Mouse (Mus musculus) liver, embryonic 12.5 days (tissue): ENCODE data around the gene Cfap54. TPM values are rescaled to one million over a fixed set of nuclear protein-coding genes. Genes with fewer than 3 reads are reported as not detected.
A peak's percentile ranks its signal among the peaks of the same experiment; 100 is the strongest.

Experiments used
- ATAC-seq: fragments of 200-750 bp; cut with Nextera tagmentation; 2 replicates; pipeline ENCODE4 v1.8.0; 2017; ENCODE audit warnings: moderate number of reproducible peaks, mild to moderate bottlenecking, moderate library complexity
- H3K27ac ChIP-seq: fragments of 300-500 bp; sonication (generic); 2 replicates; pipeline ENCODE4 v1.5.1; 2016; ENCODE audit warnings: mild to moderate bottlenecking
- H3K27me3 ChIP-seq: fragments of 300-500 bp; sonication (generic); replicated peaks from 2 replicates; pipeline ENCODE4 v1.6.1; 2016; ENCODE audit warnings: mild to moderate bottlenecking, moderate library complexity
- H3K36me3 ChIP-seq: fragments of 300-500 bp; sonication (generic); 2 replicates; pipeline ENCODE4 v1.6.1; 2016; ENCODE audit warnings: mild to moderate bottlenecking, moderate library complexity
- H3K4me1 ChIP-seq: fragments of 300-500 bp; sonication (generic); 2 replicates; pipeline ENCODE4 v1.6.1; 2016
- H3K4me2 ChIP-seq: fragments of 300-500 bp; sonication (generic); 2 replicates; pipeline ENCODE4 v1.6.1; 2016; ENCODE audit warnings: mild to moderate bottlenecking, moderate library complexity
- H3K4me3 ChIP-seq: fragments of 300-500 bp; sonication (generic); 2 replicates; pipeline ENCODE4 v1.5.1; 2016; ENCODE audit warnings: mild to moderate bottlenecking, moderate library complexity
- H3K9ac ChIP-seq: fragments of 300-500 bp; sonication (generic); 2 replicates; pipeline ENCODE4 v1.6.1; 2016; ENCODE audit warnings: mild to moderate bottlenecking, moderate library complexity
- H3K9me3 ChIP-seq: fragments of 300-500 bp; sonication (generic); replicated peaks from 2 replicates; pipeline ENCODE4 v1.6.1; 2016; ENCODE audit warnings: mild to moderate bottlenecking, moderate library complexity
- WGBS: fragments of 180-500 bp; shearing (Covaris S2); methylation state at CpG from one replicate; pipeline ENCODE4 v1.1.7; 2016; ENCODE audit not compliant: insufficient replicate concordance; 5-methylcytosine and 5-hydroxymethylcytosine counted together
- polyA plus RNA-seq: library from polyadenylated mRNA; unstranded; fragments of >200 nt; fragmentation: Nextera tagmentation; extraction: Ambion mirVana; gene quantifications from 2 replicates; pipeline ENCODE4 v1.2.1, GENCODE M21; 2016

Cfap54 gene
- polyA plus RNA-seq, 1 experiment from 2014 or later = 0.12 TPM

- no peaks in the 10 kb centered on the region for H3K36me3 ChIP-seq
- no peak overlapping the region for H3K27ac ChIP-seq
- H3K4me3 ChIP-seq = no peak overlapping the region
- H3K9me3 ChIP-seq = no peaks in the 10 kb centered on the region
- no peak for ATAC-seq
- H3K27me3 ChIP-seq = no peaks in the 10 kb centered on the region
- 54% methylated on average over 7 of the region's 7 CpGs for WGBS
- H3K9ac ChIP-seq = no peak overlapping the region
- no peak overlapping the region for H3K4me2 ChIP-seq
- peaks cover 20% of the 10 kb centered on the region; the same call in 1 of the 2 replicates for H3K4me1 ChIP-seq
These were observed 13.7 kb upstream of the Cfap54 start for GRCm38 (mm10) chr10:93094957-93095580.

- H3K27me3 ChIP-seq = no peaks in the 10 kb centered on the region
- no peak for ATAC-seq
- H3K4me3 ChIP-seq = no peak overlapping the region
- no peak overlapping the region for H3K4me2 ChIP-seq
- peaks cover 28% of the 10 kb centered on the region for H3K4me1 ChIP-seq
- no peaks in the 10 kb centered on the region for H3K36me3 ChIP-seq
- 60% methylated on average over 2 of the region's 2 CpGs for WGBS
- H3K9ac ChIP-seq = no peak overlapping the region
- H3K9me3 ChIP-seq = no peaks in the 10 kb centered on the region
- H3K27ac ChIP-seq = no peak overlapping the region
These were observed 10.5 kb upstream of the Cfap54 start for GRCm38 (mm10) chr10:93091928-93092327.

GRCm38 (mm10) chr10:93090241-93090640, 8.8 kb upstream of the Cfap54 start:
- Histone ChIP-seq H3K4me1 (peaks cover 20% of the 10 kb centered on the region), H3K9ac (no peak overlapping the region), H3K4me2 (no peak overlapping the region), H3K27ac (no peak overlapping the region), H3K27me3 (no peaks in the 10 kb centered on the region), H3K4me3 (no peak overlapping the region), H3K36me3 (no peaks in the 10 kb centered on the region), H3K9me3 (no peaks in the 10 kb centered on the region)
- 60% methylated on average over 6 of the region's 6 CpGs for WGBS
- no peak for ATAC-seq

GRCm38 (mm10) chr10:93088396-93089048, 7.1 kb upstream of the Cfap54 start:
- Histone ChIP-seq H3K27ac (no peak overlapping the region), H3K27me3 (no peaks in the 10 kb centered on the region), H3K9me3 (no peaks in the 10 kb centered on the region), H3K9ac (peak overlapping the region; percentile 10; the same call in 1 of the 2 replicates), H3K4me3 (no peak overlapping the region), H3K36me3 (no peaks in the 10 kb centered on the region), H3K4me2 (no peak overlapping the region), H3K4me1 (peaks cover 14% of the 10 kb centered on the region)
- no peak for ATAC-seq
- WGBS = 59% methylated on average over 11 of the region's 11 CpGs

- 56% methylated on average over 7 of the region's 7 CpGs for WGBS
- Histone ChIP-seq H3K27ac (no peak overlapping the region), H3K9ac (no peak overlapping the region), H3K36me3 (no peaks in the 10 kb centered on the region), H3K9me3 (no peaks in the 10 kb centered on the region), H3K27me3 (no peaks in the 10 kb centered on the region), H3K4me1 (peaks cover 23% of the 10 kb centered on the region), H3K4me2 (no peak overlapping the region), H3K4me3 (no peak overlapping the region)
- ATAC-seq = no peak
These were observed 6.1 kb upstream of the Cfap54 start for GRCm38 (mm10) chr10:93087504-93087903.

GRCm38 (mm10) chr10:93083963-93084340, 2.5 kb upstream of the Cfap54 start:
- no peaks in the 10 kb centered on the region for H3K27me3 ChIP-seq
- no peak overlapping the region for H3K9ac ChIP-seq
- no peak overlapping the region for H3K4me3 ChIP-seq
- no peak overlapping the region for H3K4me2 ChIP-seq
- WGBS = 69% methylated on average over 8 of the region's 8 CpGs
- no peaks in the 10 kb centered on the region for H3K9me3 ChIP-seq
- no peak overlapping the region for H3K27ac ChIP-seq
- H3K36me3 ChIP-seq = no peaks in the 10 kb centered on the region
- no peak for ATAC-seq
- peaks cover 35% of the 10 kb centered on the region for H3K4me1 ChIP-seq

GRCm38 (mm10) chr10:93083198-93083962, 2.0 kb upstream of the Cfap54 start:
- Histone ChIP-seq H3K36me3 (no peaks in the 10 kb centered on the region), H3K27ac (peak overlapping the region; percentile 7; the same call in 1 of the 2 replicates), H3K4me3 (peak overlapping the region; percentile 31; the same call in 1 of the 2 replicates), H3K4me1 (peaks cover 35% of the 10 kb centered on the region), H3K4me2 (peak overlapping the region; percentile 55), H3K9me3 (no peaks in the 10 kb centered on the region), H3K27me3 (no peaks in the 10 kb centered on the region), H3K9ac (peak overlapping the region; percentile 45)
- no peak for ATAC-seq
- 13% methylated on average over 17 of the region's 17 CpGs for WGBS

GRCm38 (mm10) chr10:93079486-93079885, 1.9 kb downstream of the Cfap54 start:
- ATAC-seq = no peak
- WGBS = 67% methylated on average over 3 of the region's 3 CpGs
- H3K4me3 ChIP-seq = no peak overlapping the region

GRCm38 (mm10) chr10:93077935-93078479, 3.4 kb downstream of the Cfap54 start:
- no peak for ATAC-seq
- H3K9me3 ChIP-seq = no peaks in the 10 kb centered on the region
- H3K4me3 ChIP-seq = no peak overlapping the region
- H3K27ac ChIP-seq = no peak overlapping the region
- no peaks in the 10 kb centered on the region for H3K36me3 ChIP-seq
- WGBS = 61% methylated on average over 11 of the region's 11 CpGs
- H3K4me2 ChIP-seq = no peak overlapping the region
- peaks cover 28% of the 10 kb centered on the region for H3K4me1 ChIP-seq
- H3K9ac ChIP-seq = no peak overlapping the region
- no peaks in the 10 kb centered on the region; the same call in 1 of the 2 replicates for H3K27me3 ChIP-seq

More at GRCm38 (mm10) chr10:93079486-93079885, 1.9 kb downstream of the Cfap54 start:
- no peaks in the 10 kb centered on the region for H3K36me3 ChIP-seq
- H3K9me3 ChIP-seq = no peaks in the 10 kb centered on the region
- no peaks in the 10 kb centered on the region; the same call in 1 of the 2 replicates for H3K27me3 ChIP-seq
- no peak overlapping the region for H3K27ac ChIP-seq
- H3K9ac ChIP-seq = no peak overlapping the region
- H3K4me1 ChIP-seq = peaks cover 35% of the 10 kb centered on the region
- no peak overlapping the region for H3K4me2 ChIP-seq

GRCm38 (mm10) chr10:93076376-93076775, 5.0 kb downstream of the Cfap54 start:
- Histone ChIP-seq H3K4me3 (no peak overlapping the region), H3K27me3 (no peaks in the 10 kb centered on the region; the same call in 1 of the 2 replicates), H3K4me1 (peaks cover 21% of the 10 kb centered on the region), H3K4me2 (no peak overlapping the region), H3K9ac (no peak overlapping the region), H3K9me3 (no peaks in the 10 kb centered on the region), H3K27ac (no peak overlapping the region), H3K36me3 (no peaks in the 10 kb centered on the region)
- no peak for ATAC-seq
- WGBS = 83% methylated on average over 9 of the region's 9 CpGs

- peaks cover 18% of the 10 kb centered on the region for H3K4me1 ChIP-seq
- 72% methylated on average over 8 of the region's 8 CpGs for WGBS
- H3K36me3 ChIP-seq = no peaks in the 10 kb centered on the region
- no peaks in the 10 kb centered on the region for H3K9me3 ChIP-seq
- no peak overlapping the region for H3K4me3 ChIP-seq
- no peak for ATAC-seq
- no peak overlapping the region for H3K9ac ChIP-seq
- H3K27ac ChIP-seq = no peak overlapping the region
- H3K27me3 ChIP-seq = no peaks in the 10 kb centered on the region; the same call in 1 of the 2 replicates
- H3K4me2 ChIP-seq = no peak overlapping the region
These were observed 5.6 kb downstream of the Cfap54 start for GRCm38 (mm10) chr10:93075856-93076255.

GRCm38 (mm10) chr10:93072769-93073168, 8.6 kb downstream of the Cfap54 start:
- Histone ChIP-seq H3K9me3 (no peaks in the 10 kb centered on the region), H3K4me1 (peaks cover 44% of the 10 kb centered on the region), H3K4me3 (no peak overlapping the region), H3K27ac (no peak overlapping the region), H3K27me3 (no peaks in the 10 kb centered on the region; the same call in 1 of the 2 replicates), H3K36me3 (no peaks in the 10 kb centered on the region), H3K4me2 (no peak overlapping the region), H3K9ac (no peak overlapping the region)
- 71% methylated on average over 2 of the region's 2 CpGs for WGBS
- no peak for ATAC-seq
